Mouse (Mus musculus) mammary gland, adult 2 months (tissue): ENCODE results near the gene Pla2g2f. TPM values are rescaled to one million over a fixed set of nuclear protein-coding genes. Genes with fewer than 3 reads are reported as not detected.

ENCODE experiments used
- polyA plus RNA-seq: library from polyadenylated mRNA; depleted of rRNA; stranded (reverse); fragments of >200 nt; gene quantifications from 2 replicates; pipeline ENCODE4 v1.2.3, GENCODE M21; 2012; ENCODE audit warnings: low replicate concordance; rRNA removed

The Pla2g2f gene
- polyA plus RNA-seq: 0.14 and 6.7 TPM in 2 replicates

GRCm38 (mm10) chr4:138757416-138757815 is at the start of gene Pla2g2f:
Gene Pla2g2f, minus strand, starts transcription at chr4:138757626.

DNA sequence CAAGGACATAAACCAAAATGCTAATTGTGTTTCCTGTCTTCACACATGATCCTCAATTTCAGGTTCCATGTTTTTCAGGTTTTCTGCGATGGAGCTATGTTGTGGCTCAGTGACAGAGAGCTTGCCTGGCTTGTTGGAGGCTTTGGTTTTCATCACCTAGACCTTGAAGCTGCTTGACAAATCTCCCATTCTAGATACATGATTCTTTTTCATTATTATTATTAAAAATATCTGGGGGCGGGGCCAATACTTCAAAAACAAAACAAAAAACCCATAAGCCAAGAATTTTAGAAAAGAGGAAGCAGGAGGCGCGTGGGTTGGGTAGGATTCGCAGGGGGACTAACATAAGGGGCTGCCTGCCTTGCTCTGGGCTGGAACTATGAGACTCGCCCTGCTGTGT is 18.0 kb upstream of the Pla2g2f start, which contains the start of gene Pla2g2d:
Gene Pla2g2d (plus strand): TSS at position 301 of the 400 bp plus-strand sequence.

DNA sequence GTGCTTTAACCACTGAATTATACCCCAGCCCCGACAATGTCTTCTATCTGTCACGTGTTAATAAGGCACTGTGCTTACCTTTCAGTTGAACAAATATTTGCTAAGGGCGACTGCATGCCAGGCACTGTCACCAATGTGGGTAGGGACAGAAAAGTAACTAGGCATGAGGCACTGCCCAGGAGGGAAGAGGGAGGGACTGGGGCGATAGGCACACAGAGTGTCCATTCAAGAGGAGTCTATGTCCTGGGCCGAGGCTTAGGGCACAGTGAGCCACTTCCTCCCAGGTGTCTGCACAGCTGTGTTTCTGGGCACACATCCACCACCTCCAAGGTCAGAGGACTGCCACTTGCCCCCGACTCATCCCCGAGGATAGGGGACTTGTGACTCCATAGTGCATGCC is 20.4 kb downstream of the Pla2g2f start, which contains the start of gene Ubxn10:
Gene Ubxn10 (minus strand): TSS at position 137 of the 400 bp plus-strand sequence.

DNA sequence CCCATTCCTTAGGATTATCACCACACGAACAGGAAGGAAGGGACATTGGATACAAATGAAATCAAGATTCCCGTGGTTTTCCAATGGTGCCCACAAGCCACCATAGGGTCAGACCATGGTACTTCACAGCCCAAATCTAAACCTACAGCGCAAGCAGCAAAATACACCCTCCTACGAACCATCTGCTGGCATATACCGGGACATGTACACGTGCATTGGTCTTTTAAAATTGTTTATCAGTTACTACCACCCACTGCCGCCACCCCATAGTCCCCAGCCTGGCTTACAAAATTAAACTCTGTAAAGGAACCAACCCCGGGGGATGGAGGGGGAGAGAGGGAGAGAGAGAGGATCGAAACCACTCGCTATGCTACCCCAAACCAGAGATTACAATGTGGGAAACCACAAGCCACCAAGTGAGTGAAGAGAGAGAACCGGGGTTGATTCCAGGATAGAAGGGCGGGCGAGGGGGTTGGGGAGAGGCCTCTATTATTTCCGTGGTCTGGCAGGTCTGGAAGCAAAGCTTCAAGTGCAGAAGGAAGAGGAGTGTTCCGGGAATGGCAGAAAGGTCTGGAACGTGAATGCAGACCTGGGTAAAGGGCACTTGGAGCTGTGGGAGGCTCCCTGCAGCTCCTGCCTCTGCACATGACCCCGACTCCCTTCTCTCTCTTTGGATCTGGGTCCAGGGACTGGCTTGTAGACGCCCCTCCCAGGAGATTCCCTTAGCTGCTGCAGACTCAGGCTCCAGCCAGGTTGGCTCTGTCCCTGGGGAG is 32.9 kb downstream of the Pla2g2f start, which contains the start of gene Pla2g2c:
Gene Pla2g2c (plus strand): TSS at position 439 of the 773 bp plus-strand sequence.

Other genes starting within 250 kb of the Pla2g2f start
- not detected in 2 replicates for gene Vwa5b1, start 121.7 kb downstream of the Pla2g2f start, polyA plus RNA-seq
- not detected in 2 replicates for gene Pla2g2c, start 32.8 kb downstream of the Pla2g2f start, polyA plus RNA-seq
- gene Ubxn10, start 20.5 kb downstream of the Pla2g2f start, polyA plus RNA-seq: 0.56 and 0.65 TPM in 2 replicates
- 40.9 and 63.8 TPM in 2 replicates for gene Pla2g2d, start 18.1 kb upstream of the Pla2g2f start, polyA plus RNA-seq
- 4.8 and 5.6 TPM in 2 replicates for gene Pla2g5, start 105.9 kb upstream of the Pla2g2f start, polyA plus RNA-seq
- gene Gm13030, start 116.3 kb upstream of the Pla2g2f start, polyA plus RNA-seq: not detected in 2 replicates
- gene Pla2g2e, start 120.3 kb upstream of the Pla2g2f start, polyA plus RNA-seq: 3.1 and 3.3 TPM in 2 replicates
- gene Otud3, start 156.3 kb upstream of the Pla2g2f start, polyA plus RNA-seq: 5.3 and 6.0 TPM in 2 replicates
- 0.14 and 0.20 TPM in 2 replicates for gene Rnf186, start 209.5 kb upstream of the Pla2g2f start, polyA plus RNA-seq
- gene Tmco4, start 215.3 kb upstream of the Pla2g2f start, polyA plus RNA-seq: 18.7 and 24.4 TPM in 2 replicates